Mouse (Mus musculus): ENCODE data around the gene Ahcyl1. TPM values are rescaled to one million over a fixed set of nuclear protein-coding genes. Genes with fewer than 3 reads are reported as not detected.

Ahcyl1 gene
- polyA plus RNA-seq, 2 experiments, result 28.6 to 30.1 TPM

GRCm38 (mm10) chr3:107671509-107671908, 24.9 kb downstream of the Ahcyl1 start:
- Histone ChIP-seq H3K4me1 (replicated peaks; ENCODE audit: control insufficient read depth in 2 of 2, insufficient read depth in 2 of 2, low read length in 1 of 2) (no peaks in the 10 kb centered on the region), H3K27me3 (ENCODE audit: control insufficient read depth, insufficient read depth, low read length) (no peaks in the 10 kb centered on the region), H3K4me3 (ENCODE audit: insufficient read depth in 1 of 2, low read depth in 2 of 2, low read length in 2 of 2) (no peak overlapping the region), H3K9ac (replicated peaks) (no peak overlapping the region), H3K27ac (no peak overlapping the region), H3K9me3 (ENCODE audit: control insufficient read depth, low read length) (no peaks in the 10 kb centered on the region), H3K36me3 (replicated peaks; ENCODE audit: control insufficient read depth, insufficient read depth, low read depth) (peaks cover 36% of the 10 kb centered on the region), H3K4me2 (ENCODE audit: low read depth) (no peak overlapping the region)
- no peak for DNase-seq (ENCODE audit: low read depth in 3 of 3, low spot score in 3 of 3)
- ATAC-seq (ENCODE audit: insufficient read depth), result no peak
- TF ChIP-seq EP300 (IDR thresholded peaks at IDR 0.05; ENCODE audit: low read depth) (no peak), CTCF (IDR thresholded peaks at IDR 0.05; ENCODE audit: low read depth) (no peak)
- 60% methylated on average over 2 of the region's 2 CpGs for WGBS (ENCODE audit: insufficient replicate concordance)

GRCm38 (mm10) chr3:107670500-107670899, 25.9 kb downstream of the Ahcyl1 start:
- H3K9me3 ChIP-seq (ENCODE audit: control insufficient read depth, low read length), result no peaks in the 10 kb centered on the region
- no peaks in the 10 kb centered on the region for H3K27me3 ChIP-seq (ENCODE audit: control insufficient read depth, insufficient read depth, low read length)
- H3K27ac ChIP-seq, result no peak overlapping the region
- peaks cover 44% of the 10 kb centered on the region for H3K36me3 ChIP-seq (replicated peaks; ENCODE audit: control insufficient read depth, insufficient read depth, low read depth)
- H3K9ac ChIP-seq (replicated peaks), result no peak overlapping the region
- H3K4me1 ChIP-seq (replicated peaks; ENCODE audit: control insufficient read depth in 2 of 2, insufficient read depth in 2 of 2, low read length in 1 of 2), result no peaks in the 10 kb centered on the region
- no peak overlapping the region for H3K4me2 ChIP-seq (ENCODE audit: low read depth)
- TF ChIP-seq CTCF (IDR thresholded peaks at IDR 0.05; ENCODE audit: low read depth) (no peak), EP300 (IDR thresholded peaks at IDR 0.05; ENCODE audit: low read depth) (no peak)
- ATAC-seq (ENCODE audit: insufficient read depth) (no peak), DNase-seq (ENCODE audit: low read depth in 3 of 3, low spot score in 3 of 3) (no peak)
- H3K4me3 ChIP-seq (ENCODE audit: insufficient read depth in 1 of 2, low read depth in 2 of 2, low read length in 2 of 2), result no peak overlapping the region
- 53% methylated on average over 4 of the region's 4 CpGs for WGBS (ENCODE audit: insufficient replicate concordance)

GRCm38 (mm10) chr3:107668786-107669185, 27.6 kb downstream of the Ahcyl1 start:
- DNase-seq (ENCODE audit: low read depth in 3 of 3, low spot score in 3 of 3) (no peak), ATAC-seq (ENCODE audit: insufficient read depth) (no peak)
- Histone ChIP-seq H3K9me3 (ENCODE audit: control insufficient read depth, low read length) (no peaks in the 10 kb centered on the region), H3K36me3 (replicated peaks; ENCODE audit: control insufficient read depth, insufficient read depth, low read depth) (peaks cover 49% of the 10 kb centered on the region), H3K4me3 (ENCODE audit: insufficient read depth in 1 of 2, low read depth in 2 of 2, low read length in 2 of 2) (no peak overlapping the region), H3K9ac (replicated peaks) (no peak overlapping the region), H3K27ac (no peak overlapping the region), H3K27me3 (ENCODE audit: control insufficient read depth, insufficient read depth, low read length) (no peaks in the 10 kb centered on the region), H3K4me2 (ENCODE audit: low read depth) (no peak overlapping the region), H3K4me1 (replicated peaks; ENCODE audit: control insufficient read depth in 2 of 2, insufficient read depth in 2 of 2, low read length in 1 of 2) (no peaks in the 10 kb centered on the region)
- WGBS (ENCODE audit: insufficient replicate concordance), result 84% methylated on average over 7 of the region's 7 CpGs
- no peak for TF ChIP-seq CTCF (IDR thresholded peaks at IDR 0.05; ENCODE audit: low read depth)
- no peak for TF ChIP-seq EP300 (IDR thresholded peaks at IDR 0.05; ENCODE audit: low read depth)

- 78% methylated on average over 6 of the region's 6 CpGs for WGBS (ENCODE audit: insufficient replicate concordance)
- Histone ChIP-seq H3K9me3 (ENCODE audit: control insufficient read depth, low read length) (no peaks in the 10 kb centered on the region), H3K27me3 (ENCODE audit: control insufficient read depth, insufficient read depth, low read length) (no peaks in the 10 kb centered on the region), H3K27ac (no peak overlapping the region), H3K4me2 (ENCODE audit: low read depth) (no peak overlapping the region), H3K36me3 (replicated peaks; ENCODE audit: control insufficient read depth, insufficient read depth, low read depth) (peaks cover 49% of the 10 kb centered on the region), H3K4me1 (replicated peaks; ENCODE audit: control insufficient read depth in 2 of 2, insufficient read depth in 2 of 2, low read length in 1 of 2) (no peaks in the 10 kb centered on the region), H3K9ac (replicated peaks) (no peak overlapping the region), H3K4me3 (ENCODE audit: insufficient read depth in 1 of 2, low read depth in 2 of 2, low read length in 2 of 2) (no peak overlapping the region)
- no peak for ATAC-seq (ENCODE audit: insufficient read depth)
- TF ChIP-seq EP300 (IDR thresholded peaks at IDR 0.05; ENCODE audit: low read depth), result no peak
- TF ChIP-seq CTCF (IDR thresholded peaks at IDR 0.05; ENCODE audit: low read depth), result no peak
- DNase-seq (ENCODE audit: low read depth in 3 of 3, low spot score in 3 of 3), result no peak
Observed at GRCm38 (mm10) chr3:107667426-107667825, 28.9 kb downstream of the Ahcyl1 start.

- no peak for TF ChIP-seq CTCF (IDR thresholded peaks at IDR 0.05; ENCODE audit: low read depth)
Observed at GRCm38 (mm10) chr3:107664641-107665040, 31.7 kb downstream of the Ahcyl1 start.

More at GRCm38 (mm10) chr3:107664641-107665040, 31.7 kb downstream of the Ahcyl1 start:
- no peak for DNase-seq (ENCODE audit: low read depth in 3 of 3, low spot score in 3 of 3)
- peaks cover 37% of the 10 kb centered on the region for H3K36me3 ChIP-seq (replicated peaks; ENCODE audit: control insufficient read depth, insufficient read depth, low read depth)
- H3K27me3 ChIP-seq (ENCODE audit: control insufficient read depth, insufficient read depth, low read length), result no peaks in the 10 kb centered on the region
- no peak for ATAC-seq (ENCODE audit: insufficient read depth)
- WGBS (ENCODE audit: insufficient replicate concordance), result 76% methylated on average over 1 of the region's 1 CpGs
- no peaks in the 10 kb centered on the region for H3K4me1 ChIP-seq (replicated peaks; ENCODE audit: control insufficient read depth in 2 of 2, insufficient read depth in 2 of 2, low read length in 1 of 2)
- H3K4me3 ChIP-seq (ENCODE audit: insufficient read depth in 1 of 2, low read depth in 2 of 2, low read length in 2 of 2), result no peak overlapping the region
- H3K9ac ChIP-seq (replicated peaks), result no peak overlapping the region
- H3K27ac ChIP-seq, result no peak overlapping the region
- no peaks in the 10 kb centered on the region for H3K9me3 ChIP-seq (ENCODE audit: control insufficient read depth, low read length)
- no peak overlapping the region for H3K4me2 ChIP-seq (ENCODE audit: low read depth)
